Mouse (Mus musculus) ES-E14 (cell line): ENCODE results near the gene Ank3. TPM values are rescaled to one million over a fixed set of nuclear protein-coding genes. Genes with fewer than 3 reads are reported as not detected.

ENCODE experiments used
- DNase-seq: peaks from one replicate; pipeline ENCODE4 v3.0.0-alpha.2; 2013; ENCODE audit warnings: low read depth, low spot score
- H3K27ac ChIP-seq: 2 replicates; pipeline ENCODE4 v1.5.1; 2012; ENCODE audit warnings: low read depth, mild to moderate bottlenecking, low read length, moderate library complexity, mixed read lengths; ENCODE audit not compliant: poor library complexity, insufficient read depth, severe bottlenecking
- H3K36me3 ChIP-seq: 2 replicates; pipeline ENCODE4 v1.6.1; 2012; ENCODE audit warnings: mild to moderate bottlenecking, low read length, moderate library complexity, mixed read lengths; ENCODE audit not compliant: control insufficient read depth, poor library complexity, insufficient read depth, severe bottlenecking
- H3K4me1 ChIP-seq, 2 experiments: fragments of 150-350 bp in 1 of 2; sonication (generic) in 1 of 2; 2 replicates each; pipeline ENCODE4 v1.6.1; 2012; ENCODE audit warnings: low read length in 2 of 2, mild to moderate bottlenecking in 1 of 2, mixed read lengths in 1 of 2; ENCODE audit not compliant: control insufficient read depth in 2 of 2, insufficient read depth in 2 of 2, poor library complexity in 1 of 2
- H3K4me3 ChIP-seq, 2 experiments: fragments of 150-350 bp in 1 of 2; sonication (generic) in 1 of 2; 2 replicates each; pipeline ENCODE4 v1.5.1; 2012; ENCODE audit warnings: low read length in 2 of 2, low read depth in 1 of 2, mild to moderate bottlenecking in 1 of 2, mixed read lengths in 1 of 2; ENCODE audit not compliant: insufficient read depth in 1 of 2, poor library complexity in 1 of 2, severe bottlenecking in 1 of 2
- H3K9ac ChIP-seq: 2 replicates; pipeline ENCODE4 v1.6.1; 2012; ENCODE audit warnings: low read depth, mild to moderate bottlenecking, low read length, mixed read lengths; ENCODE audit not compliant: poor library complexity, insufficient read depth, severe bottlenecking
- H3K9me3 ChIP-seq: fragments of 150-350 bp; sonication (generic); 2 replicates; pipeline ENCODE4 v1.6.1; 2012; ENCODE audit warnings: low read depth, mild to moderate bottlenecking, low read length; ENCODE audit not compliant: control insufficient read depth, insufficient read depth
- CHD2 ChIP-seq: IDR thresholded peaks from 2 replicates; pipeline ENCODE4 v1.6.1; 2014; ENCODE audit warnings: mild to moderate bottlenecking, low read depth, low read length, inconsistent platforms
- HCFC1 ChIP-seq: IDR thresholded peaks from 2 replicates; pipeline ENCODE4 v1.6.1; 2012; ENCODE audit warnings: low read length, inconsistent platforms, borderline replicate concordance; ENCODE audit not compliant: insufficient read depth
- MAFK ChIP-seq: IDR thresholded peaks from 2 replicates; pipeline ENCODE4 v1.6.1; 2014; ENCODE audit warnings: mild to moderate bottlenecking, low read depth, low read length, inconsistent platforms; ENCODE audit not compliant: insufficient read depth
- ZC3H11A ChIP-seq: IDR thresholded peaks from 2 replicates; pipeline ENCODE4 v1.6.1; 2012; ENCODE audit warnings: low read depth, mild to moderate bottlenecking, inconsistent platforms, low read length, borderline replicate concordance
- ZNF384 ChIP-seq: IDR thresholded peaks from 2 replicates; pipeline ENCODE4 v1.6.1; 2012; ENCODE audit warnings: low read depth, low read length, inconsistent platforms
- in situ Hi-C, 2 experiments: fragments of 600-800 bp; cut with MboI; formaldehyde crosslinking; loops; one replicate each; pipeline ENCODE4 v1.15.1; 2025; ENCODE audit warnings: low sequenced_read_pairs in 2 of 2, inconsistent platforms in 1 of 2; ENCODE audit not compliant: unreplicated experiment in 2 of 2
- total RNA-seq: library from RNA; depleted of rRNA; stranded (reverse); fragments of 300-350 nt; gene quantifications from 2 replicates; pipeline ENCODE4 v1.2.3, GENCODE M21; 2012

The Ank3 gene
- total RNA-seq, 1 experiment, result 6.5 TPM

- TF ChIP-seq ZNF384, result no peak
- TF ChIP-seq HCFC1, result no peak
- TF ChIP-seq ZC3H11A, result no peak
- Histone ChIP-seq H3K36me3 (no peaks in the 10 kb centered on the region), H3K9ac (no peak overlapping the region), H3K9me3 (no peaks in the 10 kb centered on the region), H3K27ac (no peak overlapping the region), H3K4me3 (no peak overlapping the region), H3K4me1 (peaks cover 0 to 2% of the 10 kb centered on the region in 2 experiments; a peak in 1 of 4 replicates)
- in situ Hi-C loops, result no loop called here
- no peak for DNase-seq
Observed at GRCm38 (mm10) chr10:69890389-69890985, 491.9 kb downstream of the Ank3 start.

- DNase-seq, result no peak
- no peak overlapping the region for H3K4me3 ChIP-seq
- no peaks in the 10 kb centered on the region for H3K9me3 ChIP-seq
- H3K4me1 ChIP-seq, result peaks cover 0 to 2% of the 10 kb centered on the region in 2 experiments; a peak in 1 of 4 replicates
- in situ Hi-C loops, result no loop called here
- TF ChIP-seq ZC3H11A (no peak), ZNF384 (no peak), HCFC1 (no peak), MAFK (no peak), CHD2 (no peak)
- H3K9ac ChIP-seq, result no peak overlapping the region
- no peaks in the 10 kb centered on the region for H3K36me3 ChIP-seq
- no peak overlapping the region for H3K27ac ChIP-seq
Observed at GRCm38 (mm10) chr10:69892162-69892561, 493.6 kb downstream of the Ank3 start.

GRCm38 (mm10) chr10:69895606-69896005 lies 497.0 kb downstream of the Ank3 start:
- H3K9ac ChIP-seq, result no peak overlapping the region
- TF ChIP-seq CHD2 (no peak), ZC3H11A (no peak), MAFK (no peak), ZNF384 (no peak), HCFC1 (no peak)
- no peaks in the 10 kb centered on the region for H3K9me3 ChIP-seq
- H3K36me3 ChIP-seq, result no peaks in the 10 kb centered on the region
- in situ Hi-C loops, result no loop called here
- DNase-seq, result no peak
- H3K4me3 ChIP-seq, result no peak overlapping the region
- no peak overlapping the region for H3K27ac ChIP-seq
- no peaks in the 10 kb centered on the region for H3K4me1 ChIP-seq

DNA sequence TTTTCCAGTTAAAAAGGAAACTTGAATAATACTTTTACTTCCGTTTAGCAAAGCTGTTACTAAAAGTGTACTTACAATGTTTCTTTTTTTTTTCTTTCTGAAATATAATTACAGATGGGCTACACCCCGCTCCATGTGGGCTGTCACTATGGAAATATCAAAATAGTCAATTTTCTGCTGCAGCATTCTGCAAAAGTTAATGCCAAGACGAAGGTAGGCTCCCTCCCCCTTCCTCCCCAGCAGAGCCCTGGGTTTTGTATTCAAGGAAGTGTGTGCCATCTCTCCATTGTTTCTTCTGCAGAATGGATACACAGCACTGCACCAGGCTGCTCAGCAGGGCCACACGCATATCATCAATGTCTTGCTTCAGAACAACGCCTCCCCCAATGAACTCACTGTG lies 499.4 kb downstream of the Ank3 start:
- H3K9me3 ChIP-seq, result no peaks in the 10 kb centered on the region
- H3K9ac ChIP-seq, result no peak overlapping the region
- TF ChIP-seq HCFC1, result no peak
- TF ChIP-seq MAFK, result no peak
- TF ChIP-seq ZNF384, result no peak
- TF ChIP-seq CHD2, result no peak
- TF ChIP-seq ZC3H11A, result no peak
- DNase-seq, result no peak
- in situ Hi-C loops, result no loop called here
- no peak overlapping the region for H3K4me3 ChIP-seq
- H3K36me3 ChIP-seq, result no peaks in the 10 kb centered on the region
- no peaks in the 10 kb centered on the region for H3K4me1 ChIP-seq
- no peak overlapping the region for H3K27ac ChIP-seq

DNA sequence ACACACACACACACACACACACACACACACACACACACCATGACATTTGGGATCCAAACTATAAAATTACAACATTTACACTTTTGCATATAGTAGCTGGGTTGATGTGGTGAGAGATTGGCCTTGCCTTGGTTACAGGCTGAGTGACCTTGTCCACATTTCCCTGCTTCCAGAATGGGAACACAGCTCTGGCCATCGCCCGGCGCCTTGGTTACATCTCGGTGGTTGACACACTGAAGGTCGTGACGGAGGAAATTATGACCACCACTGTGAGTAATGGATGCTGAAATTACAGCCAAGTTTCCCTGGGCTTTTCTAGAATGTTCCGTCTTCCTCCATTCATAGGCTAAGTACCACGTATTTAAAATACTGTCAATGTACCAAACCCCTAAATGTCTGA lies 500.2 kb downstream of the Ank3 start:
- no peaks in the 10 kb centered on the region for H3K9me3 ChIP-seq
- no peak overlapping the region for H3K9ac ChIP-seq
- in situ Hi-C loops, result no loop called here
- H3K27ac ChIP-seq, result no peak overlapping the region
- no peak for DNase-seq
- H3K36me3 ChIP-seq, result no peaks in the 10 kb centered on the region
- no peak overlapping the region for H3K4me3 ChIP-seq
- H3K4me1 ChIP-seq, result no peaks in the 10 kb centered on the region
- TF ChIP-seq HCFC1, result no peak
- TF ChIP-seq ZC3H11A, result no peak
- TF ChIP-seq CHD2, result no peak
- no peak for TF ChIP-seq MAFK
- no peak for TF ChIP-seq ZNF384
